Mouse (Mus musculus) megakaryocyte, embryonic 14.5 days (primary cell): ENCODE data around the gene Adam17.

Source experiments
- FLI1 ChIP-seq: IDR thresholded peaks from 2 replicates; pipeline ENCODE4 v1.6.1; 2012; ENCODE audit warnings: low read length, inconsistent platforms, mixed read lengths
- GATA1 ChIP-seq: IDR thresholded peaks from 3 replicates; pipeline ENCODE4 v1.6.1; 2012; ENCODE audit warnings: mixed read lengths, low read length, inconsistent platforms, borderline replicate concordance

DNA sequence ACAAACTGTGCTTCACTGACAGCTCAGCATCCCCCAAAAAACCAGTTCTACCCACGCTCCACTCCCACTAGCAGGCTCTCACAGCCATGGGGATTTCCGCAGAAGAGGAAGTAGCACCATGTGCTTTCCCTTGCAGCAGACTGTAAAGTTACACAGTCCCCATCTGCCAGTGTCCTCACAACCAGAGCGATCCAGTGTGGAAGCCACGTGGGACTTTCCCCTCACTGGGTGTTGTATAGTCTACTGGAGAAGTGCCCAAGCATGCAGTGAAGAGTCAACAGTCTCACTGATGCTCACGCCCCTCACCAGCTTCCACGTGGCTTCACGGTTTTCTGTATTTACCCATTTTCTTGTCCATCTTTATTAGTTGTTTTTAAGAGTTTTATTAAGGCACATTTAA is 37.6 kb downstream of the Adam17 start:
- TF ChIP-seq GATA1, result no peak
- TF ChIP-seq FLI1, result no peak
